ENCODE assay signal across 1 mouse cellular context in the genomic region with DNA sequence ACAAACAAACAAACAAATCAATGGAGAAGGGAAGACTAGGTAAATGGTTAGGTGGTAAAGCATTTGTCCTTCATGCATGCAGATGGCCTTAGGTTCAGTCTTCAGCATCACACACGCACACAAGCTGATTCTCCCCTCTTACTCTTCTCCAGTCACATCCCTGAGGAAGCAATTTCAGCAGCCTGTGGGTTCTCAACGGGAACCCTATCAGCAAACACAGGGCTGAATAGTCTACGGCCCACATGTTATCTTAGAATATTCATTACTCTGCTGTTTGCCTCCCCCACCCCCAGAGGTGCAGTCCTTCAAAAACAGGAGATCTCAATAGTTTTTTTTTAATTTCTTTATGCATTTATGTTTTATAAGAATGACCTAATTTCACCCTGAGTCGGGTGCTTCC.
TF ChIP-seq lines count a peak whose summit lies in the region.

No protein-coding gene starts in this region.

TF ChIP-seq in MEL, 35 proteins besides CTCF, POLR2A, EP300 and RAD21 (continued from another document):
- 0 out of 2 replicates have a peak, but pooled peaks have one; percentile 18 for TF ChIP-seq TAL1 (IDR thresholded peaks at IDR 0.05; ENCODE audit: low read length)
- no peak for TF ChIP-seq HCFC1 (IDR thresholded peaks at IDR 0.05; ENCODE audit: low read depth, low read length)
- TF ChIP-seq USF1 (IDR thresholded peaks at IDR 0.05; ENCODE audit: low read depth, low read length): no peak
- no peak for TF ChIP-seq UBTF (IDR thresholded peaks at IDR 0.05; ENCODE audit: borderline replicate concordance, insufficient read depth, low read depth, low read length)
- no peak for TF ChIP-seq CHD1 (IDR thresholded peaks at IDR 0.05; ENCODE audit: low read depth, low read length)
- no peak for TF ChIP-seq ZKSCAN1 (IDR thresholded peaks at IDR 0.05; ENCODE audit: low read depth, low read length)
- TF ChIP-seq SIN3A (IDR thresholded peaks at IDR 0.05; ENCODE audit: low read length): no peak
- no peak for TF ChIP-seq MAFK (IDR thresholded peaks at IDR 0.05; ENCODE audit: borderline replicate concordance, low read depth, low read length)
- no peak for TF ChIP-seq MAX (IDR thresholded peaks at IDR 0.05; ENCODE audit: low read length)
- TF ChIP-seq POLR2AphosphoS2 (IDR thresholded peaks at IDR 0.05; ENCODE audit: low read length): no peak
- no peak for TF ChIP-seq TBP (IDR thresholded peaks at IDR 0.05; ENCODE audit: low read depth, low read length)
- peak; percentile 70 for TF ChIP-seq GATA1 (IDR thresholded peaks at IDR 0.05; ENCODE audit: low read depth, low read length)
- no peak for TF ChIP-seq BHLHE40 (IDR thresholded peaks at IDR 0.05; ENCODE audit: borderline replicate concordance, low read depth, low read length)
- no peak for TF ChIP-seq E2F4 (IDR thresholded peaks at IDR 0.05; ENCODE audit: borderline replicate concordance, low read depth, low read length)
- TF ChIP-seq KAT2A (conservative IDR thresholded peaks at IDR 0.05; ENCODE audit: low read depth, low read length): no peak
- peak; percentile 26; the same call in 1 of the 2 replicates for TF ChIP-seq ETS1 (IDR thresholded peaks at IDR 0.05; ENCODE audit: low read depth, low read length)
- no peak for TF ChIP-seq CHD2 (IDR thresholded peaks at IDR 0.05; ENCODE audit: low read length)
- TF ChIP-seq NRF1 (IDR thresholded peaks at IDR 0.05; ENCODE audit: insufficient read depth, low read depth, low read length, poor library complexity, severe bottlenecking): no peak
- TF ChIP-seq MAZ (IDR thresholded peaks at IDR 0.05; ENCODE audit: low read depth, low read length): no peak
- TF ChIP-seq ZC3H11A (IDR thresholded peaks at IDR 0.05; ENCODE audit: low read depth, low read length): no peak
- peak; percentile 45; the same call in 1 of the 2 replicates for TF ChIP-seq MYB (IDR thresholded peaks at IDR 0.05; ENCODE audit: low read depth, low read length)
- no peak for TF ChIP-seq NELFE (IDR thresholded peaks at IDR 0.05; ENCODE audit: low read depth, low read length)
- TF ChIP-seq TCF12 (IDR thresholded peaks at IDR 0.05; ENCODE audit: low read depth, low read length): peak; percentile 77
- no peak for TF ChIP-seq MEF2A (IDR thresholded peaks at IDR 0.05; ENCODE audit: extremely low read depth, insufficient replicate concordance, low read depth, low read length, poor library complexity, severe bottlenecking)
- no peak for TF ChIP-seq ELF1 (IDR thresholded peaks at IDR 0.05; ENCODE audit: low read depth, low read length)
- no peak for TF ChIP-seq ZMIZ1 (IDR thresholded peaks at IDR 0.05; ENCODE audit: low read depth, low read length)
- TF ChIP-seq POLR2AphosphoS5 (IDR thresholded peaks at IDR 0.05; ENCODE audit: borderline replicate concordance, low read depth, low read length): no peak
- peak; percentile 38; the same call in 1 of the 2 replicates for TF ChIP-seq ZNF384 (IDR thresholded peaks at IDR 0.05; ENCODE audit: low read depth, low read length)
- TF ChIP-seq GABPA (IDR thresholded peaks at IDR 0.05; ENCODE audit: low read depth, low read length): no peak
